Mouse (Mus musculus) liver, adult 2 months (tissue): ENCODE results near the gene Rab38.

Experiments
- CTCF ChIP-seq: fragments of 200-500 bp; IDR thresholded peaks from 2 replicates; pipeline ENCODE4 v1.5.1; 2011; ENCODE audit warnings: low read depth, low read length, control low read depth
- POLR2A ChIP-seq: fragments of 200-500 bp; IDR thresholded peaks from 2 replicates; pipeline ENCODE4 v1.6.1; 2011; ENCODE audit warnings: low read length, control low read depth; ENCODE audit not compliant: insufficient read depth; ENCODE audit errors: extremely low read depth

DNA sequence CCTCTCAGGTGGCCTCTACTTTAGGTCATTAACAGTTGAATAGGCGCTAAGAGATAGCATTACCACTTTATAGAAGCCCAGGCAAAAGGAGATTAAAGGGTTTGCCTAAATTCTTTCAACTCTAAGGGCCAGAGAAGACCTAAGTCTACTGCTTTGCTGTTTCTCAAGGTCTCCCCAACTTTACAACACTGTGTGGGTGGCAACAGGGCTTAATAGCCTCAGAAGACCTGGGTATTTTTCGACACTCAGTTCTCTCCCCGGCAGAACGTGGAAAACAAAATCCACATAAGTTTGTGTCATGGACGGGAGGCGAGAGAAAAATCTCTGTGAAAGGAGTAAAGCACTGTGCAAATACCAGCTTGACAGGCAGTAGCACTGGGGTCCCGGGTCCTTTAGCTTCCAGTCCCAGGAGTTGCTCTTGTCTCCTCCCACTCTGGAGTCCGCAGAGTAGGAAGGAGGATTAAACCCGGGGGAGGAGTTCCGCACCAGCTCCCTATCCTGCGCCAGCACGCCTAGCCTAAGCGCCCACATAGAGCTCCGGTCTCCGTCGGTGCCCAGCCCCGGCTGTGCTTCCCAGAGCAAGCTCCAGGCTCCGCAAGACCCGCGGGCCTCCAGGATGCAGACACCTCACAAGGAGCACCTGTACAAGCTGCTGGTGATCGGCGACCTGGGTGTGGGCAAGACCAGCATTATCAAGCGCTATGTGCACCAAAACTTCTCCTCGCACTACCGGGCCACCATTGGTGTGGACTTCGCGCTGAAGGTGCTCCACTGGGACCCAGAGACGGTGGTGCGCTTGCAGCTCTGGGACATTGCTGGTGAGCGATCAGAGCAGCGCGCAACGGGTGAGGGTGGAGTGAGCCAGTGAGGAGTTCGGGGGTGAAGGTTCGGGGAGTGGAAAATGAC is at the start of gene Rab38:
- TF ChIP-seq POLR2A = no peak
- no peak for TF ChIP-seq CTCF
